Mouse (Mus musculus) liver, embryonic 14 days (tissue): ENCODE data around the gene Glt8d1. TPM values are rescaled to one million over a fixed set of nuclear protein-coding genes. Genes with fewer than 3 reads are reported as not detected.

Source experiments
- polyA plus RNA-seq: library from polyadenylated mRNA; depleted of rRNA; stranded (reverse); fragments of >200 nt; gene quantifications from 2 replicates; pipeline ENCODE4 v1.2.3, GENCODE M21; 2012; rRNA removed

Gene Glt8d1
- polyA plus RNA-seq, result 19.0 and 20.2 TPM in 2 replicates

DNA sequence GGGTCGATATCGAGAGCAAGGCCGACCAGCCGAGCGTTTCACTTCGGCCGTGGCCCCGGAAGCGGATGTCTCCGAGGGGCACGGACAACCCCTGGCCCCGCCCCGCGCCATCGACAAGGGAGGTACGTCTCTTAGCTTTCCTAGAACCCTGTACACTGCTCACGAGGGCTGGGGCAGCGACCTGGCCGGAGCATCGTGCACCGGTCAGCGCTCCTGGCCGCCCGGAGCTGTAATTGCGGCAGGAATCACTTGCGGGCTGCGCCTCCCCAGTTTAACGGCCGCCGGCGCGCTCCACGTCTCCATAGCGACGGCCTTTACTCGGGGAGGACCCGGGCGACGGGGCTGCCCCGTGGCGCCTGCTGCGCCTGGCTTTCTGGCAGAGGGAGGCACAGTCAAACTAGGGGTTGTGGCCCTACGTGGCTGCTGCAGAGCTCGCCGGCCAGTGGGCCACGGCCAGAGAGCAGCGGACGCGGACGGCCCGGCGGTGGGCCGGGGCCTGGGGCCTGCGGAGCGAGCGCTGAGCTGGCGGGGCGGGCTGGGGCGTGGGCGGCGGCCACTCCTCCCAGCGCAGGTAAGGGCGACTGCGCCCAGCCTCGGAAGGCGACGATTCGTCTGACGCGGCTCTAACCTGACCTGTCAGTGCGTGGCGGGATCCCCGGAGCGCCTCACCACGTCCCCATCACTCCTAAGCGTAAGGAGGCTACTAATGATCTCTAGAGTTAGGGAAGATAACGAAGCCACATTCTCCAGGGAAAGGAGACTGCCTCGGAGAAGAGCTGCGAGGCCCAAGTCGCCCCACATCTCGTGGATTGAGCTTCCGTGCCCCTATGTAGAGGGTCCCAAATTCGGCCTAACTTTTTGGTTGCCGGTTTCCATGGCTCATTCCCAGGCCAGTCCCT is at the start of gene Glt8d1, which contains the start of gene Spcs1:
Gene Glt8d1, plus strand, starts transcription at position 94 of the 899 bp plus-strand sequence.
Gene Spcs1, minus strand, starts transcription at position 366 of the 899 bp plus-strand sequence.

DNA sequence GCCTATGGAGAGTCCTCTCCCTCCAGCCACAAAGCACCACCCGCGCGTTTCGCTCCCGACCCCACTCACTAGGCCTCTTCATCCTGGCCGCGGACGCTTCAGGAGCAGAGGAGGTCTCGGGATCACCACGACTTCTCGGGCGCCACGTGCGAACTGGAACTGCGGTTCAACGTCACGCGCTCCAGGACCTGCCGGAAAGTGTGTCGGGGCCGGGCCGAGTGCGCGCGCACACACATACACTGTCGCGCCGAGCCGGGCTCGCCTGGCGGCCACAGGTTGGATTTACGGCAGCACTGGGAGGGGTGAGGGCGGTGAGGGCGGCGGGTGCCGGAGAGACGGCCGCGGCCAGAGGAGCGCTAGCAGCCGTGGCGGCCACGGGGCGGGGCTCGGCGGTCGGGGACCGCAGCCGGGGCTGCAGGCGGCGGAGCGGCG is 17.7 kb downstream of the Glt8d1 start, which contains the start of the genes Pbrm1 and Gnl3:
Gene Pbrm1, plus strand, starts transcription at position 279 of the 432 bp plus-strand sequence.
Gene Gnl3, minus strand, starts transcription at position 293 of the 432 bp plus-strand sequence.

Other genes with a start within 250 kb of the Glt8d1 start
- gene Tmem110, start 175.8 kb upstream of the Glt8d1 start, polyA plus RNA-seq, result 5.8 and 6.3 TPM in 2 replicates
- gene Mustn1, start 122.2 kb upstream of the Glt8d1 start, polyA plus RNA-seq, result 0.68 and 0.80 TPM in 2 replicates
- gene Itih4, start 114.9 kb upstream of the Glt8d1 start, polyA plus RNA-seq, result 53.8 and 54.5 TPM in 2 replicates
- gene Itih3, start 77.6 kb upstream of the Glt8d1 start, polyA plus RNA-seq, result 141 and 144 TPM in 2 replicates
- gene Itih1, start 58.1 kb upstream of the Glt8d1 start, polyA plus RNA-seq, result 25.6 and 28.8 TPM in 2 replicates
- gene Nek4, start 50.0 kb upstream of the Glt8d1 start, polyA plus RNA-seq, result 2.9 and 3.3 TPM in 2 replicates
- gene Spcs1, start 272 bp downstream of the Glt8d1 start, polyA plus RNA-seq, result 159 and 174 TPM in 2 replicates
- 11.2 and 13.4 TPM in 2 replicates for gene Pbrm1, start 17.7 kb downstream of the Glt8d1 start, polyA plus RNA-seq
- gene Gnl3, start 17.8 kb downstream of the Glt8d1 start, polyA plus RNA-seq, result 100 and 101 TPM in 2 replicates
- 25.4 and 28.7 TPM in 2 replicates for gene Smim4, start 127.6 kb downstream of the Glt8d1 start, polyA plus RNA-seq
- gene Nt5dc2, start 129.7 kb downstream of the Glt8d1 start, polyA plus RNA-seq, result 125 and 132 TPM in 2 replicates
- 17.4 and 20.0 TPM in 2 replicates for gene Stab1, start 167.2 kb downstream of the Glt8d1 start, polyA plus RNA-seq
- 26.9 and 38.1 TPM in 2 replicates for gene Tnnc1, start 206.9 kb downstream of the Glt8d1 start, polyA plus RNA-seq
- gene Nisch, start 215.5 kb downstream of the Glt8d1 start, polyA plus RNA-seq, result 57.5 and 73.8 TPM in 2 replicates
- gene Sema3g, start 216.5 kb downstream of the Glt8d1 start, polyA plus RNA-seq, result 0.12 and 0.14 TPM in 2 replicates
- gene Phf7, start 249.9 kb downstream of the Glt8d1 start, polyA plus RNA-seq, result 2.9 and 3.1 TPM in 2 replicates